Mouse (Mus musculus): ENCODE measurements around the gene Slc6a13.
"Not testable (repeated sequence)": the region's sequence is repeated elsewhere in the genome, so short reads cannot be mapped to it uniquely, and the experiment has no call there.

The Slc6a13 gene

DNA sequence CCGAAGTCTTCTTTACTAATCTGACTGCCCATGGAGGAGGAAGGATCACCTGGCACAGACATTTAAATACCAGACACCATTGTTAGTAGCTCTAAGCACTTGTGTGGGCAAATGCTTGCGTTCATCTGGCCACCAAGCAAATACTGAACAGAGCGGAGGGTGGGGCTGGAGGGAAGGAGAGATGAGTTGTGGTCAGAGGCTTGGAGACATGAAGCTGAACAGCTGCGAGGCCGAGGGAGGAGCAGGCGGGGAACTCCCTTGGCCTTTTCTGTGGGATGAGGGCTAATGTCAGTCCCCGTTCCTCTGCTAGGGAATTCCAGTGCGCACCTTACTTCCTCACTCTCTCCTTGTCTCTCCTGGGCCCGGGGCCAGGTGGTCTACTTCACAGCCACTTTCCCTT, 25.7 kb downstream of the Slc6a13 start:
- intact Hi-C loops (cut with DNase I), result no loop called here

DNA sequence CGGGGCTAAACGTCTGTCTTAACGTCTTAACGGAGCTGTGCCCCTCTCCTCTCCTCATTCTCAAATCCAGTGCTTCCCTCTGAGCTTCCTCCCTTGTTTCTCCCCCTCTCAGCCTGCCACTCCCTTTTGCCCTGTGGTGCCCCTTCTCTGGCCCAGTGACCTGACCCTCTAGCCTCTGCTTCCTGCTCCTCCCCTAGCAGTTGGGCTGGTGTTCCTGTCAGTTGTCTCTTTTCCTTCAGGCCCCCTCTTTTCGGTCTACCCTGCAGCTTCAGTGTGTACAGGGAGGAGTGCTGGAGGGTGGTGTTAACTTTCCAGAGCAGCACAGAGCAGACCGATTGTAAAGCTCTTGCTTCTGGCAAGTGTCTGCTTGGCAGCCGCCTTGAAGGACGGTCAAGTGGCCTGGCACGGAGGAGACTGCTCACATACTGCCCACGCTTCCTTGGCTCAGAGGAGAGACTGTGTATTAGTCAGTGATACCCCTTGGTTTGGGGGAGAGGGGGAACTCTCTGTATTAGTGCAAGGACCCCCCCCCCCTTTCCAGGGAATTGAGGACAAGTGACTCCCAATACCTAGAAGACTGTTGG, 26.6 kb downstream of the Slc6a13 start:
- intact Hi-C loops (cut with DNase I), result no loop called here

DNA sequence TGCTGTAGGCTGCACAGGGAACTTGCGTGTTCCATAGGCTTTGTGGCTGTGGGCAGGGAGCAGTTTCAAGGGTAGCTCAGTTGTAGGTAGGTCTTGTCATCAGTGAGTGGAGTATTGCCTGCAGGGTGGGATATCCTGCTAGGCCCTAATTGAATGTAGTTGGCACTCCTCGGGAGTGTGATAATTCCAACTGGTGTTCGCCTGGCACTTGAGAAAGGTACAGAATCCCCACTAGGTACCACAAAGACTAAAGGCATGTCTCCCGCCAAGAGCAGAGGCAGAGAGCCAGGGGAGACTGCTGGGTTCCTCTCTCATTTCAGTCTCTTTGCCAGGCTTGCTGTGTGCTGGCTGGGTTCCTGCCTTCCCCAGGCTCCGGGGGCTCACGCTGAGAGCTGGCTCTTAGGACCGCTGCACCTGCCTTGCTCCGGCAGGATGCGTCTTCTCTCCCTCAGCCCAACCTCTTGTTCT, 28.4 kb downstream of the Slc6a13 start:
- intact Hi-C loops (cut with DNase I), result no loop called here

DNA sequence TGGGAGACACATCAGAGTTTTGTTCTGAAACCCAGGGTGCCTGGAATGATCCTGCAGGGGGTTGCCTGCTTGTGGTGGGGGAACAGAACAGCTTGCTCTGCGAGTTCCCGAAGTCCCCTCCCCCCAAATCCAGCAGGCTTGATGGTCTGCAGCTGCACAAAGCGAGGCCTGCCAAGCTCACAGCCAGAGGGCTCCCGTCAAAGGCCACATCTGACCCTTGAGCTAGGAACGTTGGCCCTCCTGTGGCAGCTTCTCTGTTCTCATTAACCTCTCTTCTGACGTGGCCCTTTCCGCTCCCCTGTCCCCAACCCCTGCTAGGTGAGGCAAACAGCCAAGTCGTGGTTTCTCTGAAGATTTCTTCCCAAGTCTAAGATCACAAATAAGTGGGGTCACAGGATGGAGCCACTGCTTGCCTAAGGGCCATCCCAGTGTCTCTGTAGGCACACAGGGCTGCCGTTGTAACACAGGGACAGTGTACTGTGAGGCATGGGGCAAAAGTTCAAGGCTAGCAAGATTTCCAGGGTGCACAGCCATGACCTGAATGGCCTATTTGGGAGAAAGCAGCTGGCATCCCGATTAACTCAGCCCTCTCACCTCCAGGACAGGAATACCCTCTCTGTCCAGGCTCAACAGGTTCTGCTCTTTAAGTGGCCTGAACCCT, 30.0 kb downstream of the Slc6a13 start:
- intact Hi-C loops (cut with DNase I), result no loop called here

DNA sequence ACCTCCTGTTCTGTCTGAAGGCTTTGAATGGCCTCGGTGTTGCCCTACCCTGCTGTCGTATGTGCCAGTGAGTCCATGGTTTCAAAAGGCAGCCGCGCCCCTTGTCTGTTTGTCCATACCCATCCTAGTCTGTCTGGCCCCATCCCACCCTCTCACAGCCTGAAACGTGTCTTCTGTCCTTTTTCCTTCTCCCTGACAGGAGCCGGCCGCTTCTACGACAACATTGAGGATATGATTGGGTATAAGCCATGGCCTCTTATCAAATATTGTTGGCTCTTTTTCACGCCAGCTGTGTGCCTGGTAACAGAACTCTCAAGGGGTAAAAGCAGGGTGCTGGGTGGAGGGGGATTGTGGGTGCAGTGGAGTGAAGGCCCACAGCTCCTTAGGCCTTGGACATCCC, 35.8 kb downstream of the Slc6a13 start:
- intact Hi-C loops (cut with DNase I), result loop anchor here (5.0 kb wide), 1 partner anchor 36 kb away; no protein-coding TSS in a partner anchor

DNA sequence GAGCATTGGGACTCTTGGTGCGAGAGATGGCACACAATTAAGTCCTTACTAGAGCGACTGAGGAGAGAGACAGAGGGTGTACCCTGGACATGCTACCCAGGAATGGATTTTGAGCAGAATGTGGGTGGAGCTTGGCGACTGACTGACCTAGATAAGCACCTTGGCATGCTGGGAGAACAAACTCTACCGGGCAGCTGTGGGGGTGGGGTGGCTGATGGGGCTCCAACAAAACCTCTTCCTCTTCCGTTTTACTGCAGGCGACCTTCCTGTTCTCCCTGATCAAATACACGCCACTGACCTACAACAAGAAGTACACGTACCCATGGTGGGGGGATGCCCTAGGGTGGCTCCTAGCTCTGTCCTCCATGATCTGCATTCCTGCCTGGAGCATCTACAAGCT, 36.5 kb downstream of the Slc6a13 start:
- intact Hi-C loops (cut with DNase I), result loop anchor here (5.0 kb wide), 1 partner anchor 36 kb away; no protein-coding TSS in a partner anchor

DNA sequence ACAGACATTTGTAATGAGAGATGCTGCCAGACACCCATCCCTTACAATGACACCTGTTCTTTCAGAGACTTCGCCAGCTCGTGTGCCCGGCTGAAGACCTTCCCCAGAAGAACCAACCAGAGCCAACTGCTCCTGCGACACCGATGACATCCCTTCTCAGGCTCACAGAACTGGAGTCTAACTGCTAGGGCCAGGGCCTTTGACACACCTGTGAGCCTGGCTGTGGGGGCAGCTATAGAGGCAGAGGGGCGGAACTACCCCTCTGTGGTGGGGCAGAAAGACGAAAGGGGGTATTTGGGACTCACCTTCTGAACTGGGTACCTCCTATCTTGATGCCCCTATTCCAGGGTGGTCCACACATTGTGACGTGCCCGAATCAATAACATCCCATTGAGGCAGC, 37.2 kb downstream of the Slc6a13 start:
- intact Hi-C loops (cut with DNase I), result loop anchor here (5.0 kb wide), 1 partner anchor 35 kb away; no protein-coding TSS in a partner anchor

DNA sequence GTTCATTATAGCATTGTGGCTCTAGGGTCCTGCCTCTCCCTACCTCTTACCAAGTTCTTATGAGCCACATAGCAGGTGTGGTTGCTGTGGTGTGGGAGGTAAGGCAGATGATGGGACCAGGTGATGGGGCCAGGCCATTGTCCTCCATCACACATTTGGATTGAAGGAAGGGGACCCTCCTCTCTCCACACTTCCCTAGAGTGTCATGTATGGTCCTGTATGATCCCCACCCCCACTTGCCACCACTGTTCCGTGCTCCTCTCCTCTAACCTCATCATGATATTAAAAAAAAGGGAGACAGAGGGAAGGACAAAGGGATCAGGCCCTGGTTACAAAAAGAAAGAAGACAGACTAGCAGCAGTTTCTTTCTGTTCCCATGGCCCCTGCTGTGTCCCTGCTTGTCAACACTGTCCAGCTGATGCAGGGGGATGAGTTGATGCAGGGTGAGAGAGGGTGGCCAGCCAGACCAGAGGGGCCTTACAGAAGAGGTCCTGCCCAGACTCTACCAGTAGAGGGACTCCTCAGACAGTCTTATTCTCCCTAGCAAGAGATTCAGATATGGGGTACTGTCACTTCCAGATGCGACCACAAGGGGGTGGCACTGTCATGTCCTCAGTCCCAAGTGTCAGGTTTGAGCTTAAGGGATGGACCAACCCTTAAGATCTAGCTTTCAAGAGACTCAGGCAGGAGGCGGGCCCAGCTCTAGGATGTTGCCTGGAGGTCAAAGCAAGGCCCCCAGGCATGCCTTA, 37.9 kb downstream of the Slc6a13 start:
- intact Hi-C loops (cut with DNase I), result loop anchor here (2.0 to 5.0 kb wide), 2 partner anchors 34 to 195 kb away; no protein-coding TSS in a partner anchor

DNA sequence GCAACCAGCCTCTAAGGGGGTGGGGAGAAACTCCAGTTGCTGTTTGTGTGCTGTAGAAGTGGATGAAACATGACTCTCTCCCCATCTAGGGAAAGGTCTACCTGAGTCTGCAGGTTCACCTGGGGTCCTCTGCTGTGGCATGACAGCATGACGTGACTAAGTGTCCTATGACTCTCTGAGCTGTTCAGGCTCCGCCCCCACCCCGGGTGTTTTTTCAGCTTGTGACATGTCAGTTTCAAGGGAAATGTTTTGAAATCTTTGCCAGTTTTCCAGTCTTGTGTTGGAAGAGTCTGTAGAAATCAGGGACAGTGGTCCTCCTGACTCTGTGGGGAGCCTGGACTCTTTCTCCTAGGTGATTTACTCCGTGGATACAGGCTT, 38.5 kb downstream of the Slc6a13 start:
- intact Hi-C loops (cut with DNase I), result loop anchor here (2.0 to 5.0 kb wide), 2 partner anchors 34 to 194 kb away; no protein-coding TSS in a partner anchor

DNA sequence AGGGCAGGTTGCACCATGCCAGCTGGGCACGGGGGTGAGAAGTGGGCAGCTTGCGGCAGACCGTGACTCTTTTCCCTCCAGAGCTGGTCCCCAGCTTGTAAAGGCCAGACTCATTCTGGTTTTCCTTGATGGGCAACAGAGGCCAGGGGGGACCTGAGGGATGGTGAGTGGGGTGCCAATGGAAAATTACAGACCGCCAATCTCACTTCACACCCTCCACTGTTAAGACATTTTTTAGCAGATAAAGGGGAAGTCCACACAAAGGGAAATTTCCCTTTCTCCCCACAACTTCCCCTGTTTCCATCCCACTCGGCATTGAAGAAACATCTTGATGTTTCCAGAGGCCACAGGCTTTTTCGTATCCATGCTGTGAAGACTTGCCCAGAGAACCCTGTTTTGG, 41.6 kb downstream of the Slc6a13 start:
- intact Hi-C loops (cut with DNase I), result no loop called here

DNA sequence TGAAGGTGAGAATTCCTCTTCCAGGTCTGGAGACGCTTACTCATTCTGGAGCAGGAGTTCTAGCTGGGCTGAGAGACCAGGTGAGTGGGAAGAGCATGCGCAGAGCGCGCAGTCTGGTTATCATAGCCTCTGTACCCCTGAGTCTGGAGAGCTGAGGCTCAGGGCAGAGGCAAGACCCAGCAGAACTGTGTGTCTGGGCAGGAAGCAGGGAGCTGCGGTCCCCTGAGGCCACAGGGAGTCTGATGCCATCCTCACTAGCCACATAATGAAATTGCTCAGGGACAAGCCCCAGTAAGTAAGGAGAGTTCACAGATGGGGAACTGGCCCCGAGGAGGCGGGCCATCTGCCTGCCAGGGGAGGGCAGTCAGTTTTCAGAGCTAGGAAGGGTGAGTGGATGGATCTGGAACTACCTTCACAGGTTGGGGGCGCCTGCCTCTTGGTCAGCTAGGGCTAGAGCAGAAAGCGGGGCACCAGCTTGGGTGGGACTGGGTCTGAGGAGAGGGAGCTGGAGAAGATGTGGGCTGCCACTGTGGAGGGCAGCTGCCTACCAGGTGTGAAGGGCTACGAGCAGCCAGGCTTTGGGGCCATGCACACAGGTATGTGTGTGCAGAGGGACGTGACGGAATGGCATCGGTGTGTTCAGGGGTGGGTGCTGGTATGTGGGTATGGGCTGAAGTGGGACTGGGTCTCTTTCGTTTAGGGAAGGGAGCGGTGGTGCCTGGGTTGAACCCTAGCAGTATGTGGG, 43.2 kb downstream of the Slc6a13 start, which contains the start of gene Slc6a12:
Slc6a12 (plus strand) TSS at position 51 of the 745 bp plus-strand sequence.
- intact Hi-C loops (cut with DNase I), result no loop called here

DNA sequence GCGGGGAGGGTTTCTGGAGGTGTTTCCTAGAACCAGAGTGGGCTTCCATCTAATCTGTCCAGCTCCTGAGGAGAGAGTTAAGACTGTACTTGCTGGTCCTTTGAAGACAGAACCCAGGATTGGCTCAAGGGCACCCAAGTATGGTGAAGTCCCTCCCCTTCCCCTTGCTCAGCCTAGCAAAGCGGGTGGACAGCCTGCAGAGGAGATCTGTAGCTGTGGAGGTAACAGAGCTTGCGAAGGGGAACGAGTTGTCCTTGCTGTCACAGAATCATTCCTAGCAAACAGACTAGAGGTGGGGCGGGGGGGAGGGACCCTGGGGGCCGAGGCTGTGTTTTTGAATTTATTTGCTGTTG, 43.7 kb downstream of the Slc6a13 start:
- intact Hi-C loops (cut with DNase I), result no loop called here

DNA sequence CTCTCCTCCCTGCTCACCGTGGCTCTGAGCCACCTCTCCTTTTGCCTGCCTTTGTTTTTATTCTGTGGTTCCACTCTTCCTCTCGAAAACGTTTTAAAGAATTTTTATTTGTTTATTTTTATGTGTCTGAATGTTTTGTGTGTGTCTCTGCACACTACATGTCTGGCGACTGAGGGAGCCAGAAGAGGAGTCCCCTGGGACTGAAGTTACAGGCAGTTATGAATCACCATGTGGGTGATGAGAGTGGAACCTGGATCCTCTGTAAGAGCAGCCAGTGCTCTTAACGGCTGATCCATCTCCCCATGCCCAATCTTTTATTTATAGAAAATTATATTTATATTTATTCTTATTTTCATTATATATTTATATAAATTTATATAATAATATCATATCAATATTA, 44.3 kb downstream of the Slc6a13 start:
- intact Hi-C loops (cut with DNase I), result no loop called here

DNA sequence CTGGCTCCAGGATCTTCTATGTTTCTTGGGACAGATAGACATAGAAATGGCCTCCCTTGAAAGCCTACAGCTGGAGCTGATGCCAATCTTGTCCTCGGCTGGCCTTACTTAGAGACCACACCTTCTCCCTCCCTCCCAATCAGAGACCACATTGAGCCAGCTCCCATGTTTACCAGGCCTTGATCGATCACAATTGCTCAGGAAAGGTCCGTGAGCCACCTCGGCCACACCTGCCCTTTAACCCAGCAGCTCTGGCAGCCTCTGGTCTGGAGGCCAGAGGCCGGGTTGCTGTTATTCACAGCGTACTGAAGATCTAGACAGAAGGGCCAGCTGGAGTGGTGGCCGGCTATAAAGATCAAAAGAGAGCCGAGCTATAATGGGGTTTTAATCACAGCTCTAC, 46.4 kb downstream of the Slc6a13 start:
- intact Hi-C loops (cut with DNase I), result no loop called here

DNA sequence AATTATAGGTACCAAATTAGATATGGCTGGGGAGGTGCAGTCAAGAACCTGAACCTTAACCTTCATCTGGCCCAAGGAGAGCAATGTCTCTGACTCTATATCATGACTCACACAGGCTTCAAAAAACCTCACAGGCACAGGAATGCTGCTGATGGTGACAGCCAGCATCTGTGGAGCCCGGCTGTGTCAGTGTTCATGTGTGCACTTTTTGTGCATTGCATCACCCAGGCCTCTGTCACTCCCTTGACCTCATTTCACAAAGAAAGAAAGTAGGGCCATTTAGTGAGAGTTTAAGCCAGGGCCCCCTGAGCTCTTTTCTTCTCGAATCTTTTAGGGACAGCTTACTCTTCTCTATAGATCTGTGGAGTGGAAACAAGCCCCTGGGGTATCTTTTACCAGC, 52.2 kb downstream of the Slc6a13 start:
- intact Hi-C loops (cut with DNase I), result no loop called here

DNA sequence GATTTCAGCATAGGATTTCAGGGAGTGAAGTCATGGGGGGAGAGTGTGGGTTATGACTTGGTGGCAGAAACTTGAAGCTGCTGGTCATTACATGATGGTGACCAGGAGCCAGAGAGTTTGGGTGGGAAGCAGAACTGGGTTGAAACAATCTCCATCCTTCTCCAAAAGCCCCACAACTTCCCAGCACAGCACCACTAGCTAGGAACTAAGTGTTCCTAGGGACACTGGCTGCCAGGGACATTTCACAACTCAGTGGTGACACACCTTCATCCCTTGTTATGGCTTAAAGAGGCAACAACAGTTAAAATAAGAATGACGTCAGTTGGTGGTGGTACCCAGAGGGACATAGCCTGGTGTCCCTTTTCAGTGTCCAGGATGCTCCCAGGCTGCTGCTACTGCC, 56.0 kb downstream of the Slc6a13 start:
- intact Hi-C loops (cut with DNase I), result no loop called here

DNA sequence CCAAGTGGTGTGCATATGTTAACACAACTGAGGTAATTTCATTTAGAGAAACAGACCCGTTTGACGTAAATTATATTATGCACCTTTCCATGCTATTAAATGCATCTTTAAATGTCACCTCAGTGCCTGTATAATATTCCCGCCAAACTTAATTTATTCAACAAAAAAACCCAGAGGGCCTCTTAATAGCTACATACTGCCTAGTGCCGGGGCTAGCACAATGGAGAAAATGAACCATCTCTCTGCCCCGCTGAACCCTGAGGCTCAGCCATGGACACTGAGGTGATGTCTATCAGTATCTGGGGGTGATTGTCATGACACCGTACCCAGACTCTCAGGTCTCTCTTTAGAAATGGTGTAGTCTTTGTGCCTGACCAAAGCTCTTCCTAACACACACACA, 57.2 kb downstream of the Slc6a13 start:
- intact Hi-C loops (cut with DNase I), result no loop called here

DNA sequence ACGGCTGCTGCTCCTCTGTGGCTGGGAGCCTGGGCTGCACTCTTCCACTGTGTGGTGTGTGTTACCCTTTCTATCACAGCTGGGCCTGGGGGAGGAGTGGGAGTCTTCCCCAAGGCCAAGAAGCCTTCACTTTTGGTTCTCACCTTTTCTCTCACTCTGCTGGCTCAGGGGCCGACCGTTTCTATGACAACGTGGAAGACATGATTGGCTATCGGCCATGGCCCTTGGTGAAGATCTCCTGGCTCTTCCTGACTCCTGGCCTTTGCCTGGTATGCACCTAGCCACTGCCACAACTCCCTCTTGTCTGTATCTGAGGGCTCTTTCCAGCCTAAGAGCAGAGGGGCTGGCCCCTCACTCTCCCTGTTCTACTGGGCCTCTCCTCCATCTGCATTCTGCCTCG, 63.0 kb downstream of the Slc6a13 start:
- intact Hi-C loops (cut with DNase I), result no loop called here

DNA sequence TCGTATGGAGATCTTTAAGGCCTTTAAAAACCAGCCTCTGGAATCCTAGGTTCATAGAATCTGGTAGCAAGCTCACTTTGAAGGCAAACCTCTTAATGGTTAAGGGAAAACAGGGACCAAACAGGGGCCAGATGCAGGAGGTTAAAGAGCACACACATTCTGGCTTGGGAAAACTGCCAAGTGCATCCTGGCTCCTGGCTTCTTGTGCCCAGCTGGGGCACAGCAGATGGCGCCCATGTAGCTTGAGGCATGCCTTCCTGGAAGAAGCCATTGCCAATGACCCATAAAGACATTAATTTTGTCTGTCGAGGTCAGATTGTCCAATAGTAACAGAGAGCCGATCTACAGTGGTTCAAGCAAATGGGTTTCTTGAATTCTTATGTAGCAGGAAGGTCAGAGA, 63.9 kb downstream of the Slc6a13 start:
- intact Hi-C loops (cut with DNase I), result no loop called here

DNA sequence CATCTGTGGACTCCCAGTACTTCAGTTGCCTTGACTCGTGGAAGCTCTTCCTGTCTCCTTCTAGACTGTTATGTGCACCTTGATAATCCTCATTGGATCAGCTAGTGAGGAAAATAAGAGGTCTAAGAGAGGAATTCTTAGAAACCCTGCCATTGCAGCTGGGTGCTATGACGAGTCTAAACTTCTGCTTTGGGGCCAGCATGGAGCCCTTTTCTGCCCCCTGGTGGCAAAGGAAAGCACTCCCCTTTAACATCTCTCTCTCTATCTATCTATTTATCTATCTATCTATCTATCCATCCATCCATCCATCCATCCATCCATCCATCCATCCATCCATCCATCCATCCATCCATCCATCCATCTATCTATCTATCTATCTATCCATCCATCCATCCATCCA, 66.5 kb downstream of the Slc6a13 start:
- intact Hi-C loops (cut with DNase I), result not testable (repeated sequence)

DNA sequence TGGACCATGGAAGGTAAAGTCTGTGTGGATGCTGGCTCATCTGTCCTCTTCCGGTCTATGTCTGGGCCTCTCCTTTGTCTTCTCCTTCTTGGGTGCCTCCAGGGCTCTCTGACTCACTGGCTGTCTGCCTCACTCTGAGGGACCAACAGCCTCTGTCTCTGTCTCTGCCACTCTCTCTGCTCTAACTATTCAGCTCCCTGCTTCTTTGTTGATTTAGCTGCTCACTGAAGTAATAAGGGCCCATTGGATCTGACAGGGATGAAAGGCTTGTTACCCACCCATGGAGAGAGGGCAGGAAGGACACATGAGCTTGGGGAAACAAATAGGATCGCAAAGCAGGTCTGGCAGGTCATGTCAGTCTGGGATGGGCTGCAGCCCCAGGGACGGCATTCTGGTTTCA, 67.1 kb downstream of the Slc6a13 start:
- intact Hi-C loops (cut with DNase I), result no loop called here
